Mouse (Mus musculus): Measurements from ENCODE around the gene Parp9. TPM values are rescaled to one million over a fixed set of nuclear protein-coding genes. Genes with fewer than 3 reads are reported as not detected.

Gene Parp9
- polyA plus RNA-seq (2012; rRNA removed): 5.6 TPM in 2 replicates

GRCm38 (mm10) chr16:35938211-35939151, at the start of gene Parp9, which contains the start of gene Dtx3l:
TSS of gene Parp9 (plus strand) at chr16:35938470.
TSS of gene Dtx3l (minus strand) at chr16:35939151.

GRCm38 (mm10) chr16:35978450-35978849, 40.2 kb downstream of the Parp9 start, which contains the start of gene Kpna1:
TSS of gene Kpna1 (plus strand) at chr16:35978750.

Other genes starting within 250 kb of the Parp9 start
- 51.1 and 69.7 TPM in 2 replicates for gene Dirc2, start 169.1 kb upstream of the Parp9 start, polyA plus RNA-seq (2012; rRNA removed)
- 3.6 and 4.3 TPM in 2 replicates for gene Hspbap1, start 168.1 kb upstream of the Parp9 start, polyA plus RNA-seq (2012; rRNA removed)
- gene Parp14, start 66.9 kb upstream of the Parp9 start, polyA plus RNA-seq (2012; rRNA removed): 4.2 and 5.5 TPM in 2 replicates
- gene Dtx3l, start 681 bp downstream of the Parp9 start, polyA plus RNA-seq (2012; rRNA removed): 7.6 and 8.2 TPM in 2 replicates
- 3.3 and 3.7 TPM in 2 replicates for gene Kpna1, start 40.3 kb downstream of the Parp9 start, polyA plus RNA-seq (2012; rRNA removed)
- 0.91 and 0.95 TPM in 2 replicates for gene Wdr5b, start 102.7 kb downstream of the Parp9 start, polyA plus RNA-seq (2012; rRNA removed)
- 61.7 and 89.2 TPM in 2 replicates for gene Fam162a, start 133.1 kb downstream of the Parp9 start, polyA plus RNA-seq (2012; rRNA removed)
- 4.5 and 5.0 TPM in 2 replicates for gene Ccdc58, start 133.2 kb downstream of the Parp9 start, polyA plus RNA-seq (2012; rRNA removed)
- gene Csta1, start 192.8 kb downstream of the Parp9 start, polyA plus RNA-seq (2012; rRNA removed): 0.03 TPM in 1 of 2 replicates, not detected in the other
- not detected in 2 replicates for gene Stfa2l1, start 218.3 kb downstream of the Parp9 start, polyA plus RNA-seq (2012; rRNA removed)
- not detected in 2 replicates for gene Gm5483, start 245.7 kb downstream of the Parp9 start, polyA plus RNA-seq (2012; rRNA removed)